Comparison of ENCODE assay signal across 12 mouse cellular contexts in the genomic region with DNA sequence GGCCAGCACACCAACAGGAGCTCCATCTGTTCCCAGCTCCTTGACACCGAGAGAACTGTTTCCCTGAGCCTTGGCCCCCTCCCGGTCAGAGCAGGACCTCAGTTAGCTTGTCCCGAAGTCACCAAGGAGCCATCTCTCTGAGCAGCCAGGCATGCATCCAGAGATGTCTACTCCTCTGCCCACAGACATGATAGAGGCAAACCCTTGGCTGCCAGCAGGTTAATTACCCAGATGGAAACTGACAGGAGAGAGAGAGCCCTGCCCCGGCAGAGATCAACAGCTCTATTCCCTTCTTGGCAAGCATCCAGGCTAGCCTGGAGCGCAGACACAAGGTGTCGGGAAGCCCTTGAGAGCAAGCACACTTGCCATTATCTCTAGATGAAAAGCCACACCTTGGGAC. TPM values are rescaled to one million over a fixed set of nuclear protein-coding genes. Genes with fewer than 3 reads are reported as not detected.
DNase-seq lines count a peak whose midpoint lies in the region; ATAC-seq lines count a peak whose summit lies in the region.
"Had no signal": no experiment of that assay in that cellular context is flagged by ENCODE, and none has a peak within 500 bp of the region (broad histone marks: within the 10 kb centered on the region; RNA-seq: fewer than 3 reads in every experiment).

No protein-coding gene starts in this region.

- peak; percentile 32 for DNase-seq in forebrain, embryonic 14.5 days (ENCODE audit: low spot score)
- no peak for DNase-seq in forebrain, embryonic 10.5 days (ENCODE audit: extremely low spot score, low spot score)
- peak; percentile 54 to 73 for DNase-seq in kidney, postnatal 25 days
- no peak for DNase-seq in kidney, adult 11 months
- peak; percentile 87 for DNase-seq in MN1 (ENCODE audit: low spot score)
- peak; percentile 87 for DNase-seq in cerebellum, adult 9-11 months
- no peak for DNase-seq in thymus, postnatal 14 days
- no peak for DNase-seq in spleen, postnatal 36 days (ENCODE audit: low spot score in 2 of 2)
- DNase-seq: adrenal gland, postnatal 10 days; liver, postnatal 0 days; right cerebral cortex, adult 18-20 months had no signal

- peaks cover 4% of the 10 kb centered on the region for H3K4me1 ChIP-seq in forebrain, embryonic 14.5 days (ENCODE audit: control insufficient read depth, insufficient read depth, low read length)
- peaks cover 27% of the 10 kb centered on the region for H3K4me1 ChIP-seq in forebrain, embryonic 10.5 days

- no peaks in the 10 kb centered on the region for H3K27me3 ChIP-seq in forebrain, embryonic 14.5 days (replicated peaks; ENCODE audit: control insufficient read depth, insufficient read depth, low read length)
- no peaks in the 10 kb centered on the region for H3K27me3 ChIP-seq in forebrain, embryonic 10.5 days (ENCODE audit: poor library complexity, severe bottlenecking)

- H3K4me2 ChIP-seq in forebrain, embryonic 14.5 days (ENCODE audit: low read length), result no peak overlapping the region

- H3K27ac ChIP-seq in forebrain, embryonic 14.5 days (ENCODE audit: low read depth, low read length), result no peak overlapping the region
- H3K27ac ChIP-seq in forebrain, embryonic 10.5 days, result no peak overlapping the region
- H3K27ac ChIP-seq: limb, embryonic 10.5 days had no signal

- ATAC-seq in forebrain, embryonic 14.5 days, result no peak
- ATAC-seq: liver, postnatal 0 days had no signal

- H3K9me3 ChIP-seq in forebrain, embryonic 14.5 days (replicated peaks; ENCODE audit: control insufficient read depth, low read length), result no peaks in the 10 kb centered on the region
- no peaks in the 10 kb centered on the region for H3K9me3 ChIP-seq in forebrain, embryonic 10.5 days
- H3K9me3 ChIP-seq: limb, embryonic 10.5 days had no signal

- no peak overlapping the region for H3K4me3 ChIP-seq in forebrain, embryonic 14.5 days (ENCODE audit: low read depth, low read length)
- no peak overlapping the region for H3K4me3 ChIP-seq in forebrain, embryonic 10.5 days

- 59% methylated on average over 6 of the region's 6 CpGs for WGBS in forebrain, embryonic 14.5 days
- 93% methylated on average over 6 of the region's 6 CpGs for WGBS in forebrain, embryonic 10.5 days

- peaks cover 15% of the 10 kb centered on the region for H3K36me3 ChIP-seq in forebrain, embryonic 14.5 days (ENCODE audit: control insufficient read depth, insufficient read depth, low read length)
- peaks cover 17% of the 10 kb centered on the region for H3K36me3 ChIP-seq in forebrain, embryonic 10.5 days (replicated peaks)

- no peak overlapping the region for H3K9ac ChIP-seq in forebrain, embryonic 14.5 days (ENCODE audit: low read length)

RNA-seq across cellular contexts. Expression of a gene that starts 7.5 kb away (rescaled TPM):
- polyA plus RNA-seq in forebrain, embryonic 14.5 days (2014; fragmentation: Nextera tagmentation; extraction: Ambion mirVana), result 4.9 and 5.9 TPM in 2 replicates
- polyA plus RNA-seq in forebrain, embryonic 10.5 days (2016; fragmentation: Nextera tagmentation; extraction: Ambion mirVana), result 5.2 and 5.3 TPM in 2 replicates

RNA-seq across cellular contexts. Expression of a gene that starts 55.3 kb away (rescaled TPM):
- polyA plus RNA-seq in forebrain, embryonic 14.5 days (2014; fragmentation: Nextera tagmentation; extraction: Ambion mirVana), result 23.2 and 27.8 TPM in 2 replicates
- polyA plus RNA-seq in forebrain, embryonic 10.5 days (2016; fragmentation: Nextera tagmentation; extraction: Ambion mirVana), result 76.1 and 77.8 TPM in 2 replicates

Comparison
In these comparisons a context has a peak if more than half of its experiments do, and no peak if none do; other contexts are left out.
1. DNase-seq: peak in forebrain, embryonic 14.5 days (single experiment), kidney, postnatal 25 days (2 of 2), MN1 (single experiment) and cerebellum, adult 9-11 months (single experiment); none in forebrain, embryonic 10.5 days (single experiment), kidney, adult 11 months (single experiment), thymus, postnatal 14 days (single experiment) and spleen, postnatal 36 days (0 of 2).